Mouse (Mus musculus): ENCODE results near the gene Dusp22.

The Dusp22 gene

DNA sequence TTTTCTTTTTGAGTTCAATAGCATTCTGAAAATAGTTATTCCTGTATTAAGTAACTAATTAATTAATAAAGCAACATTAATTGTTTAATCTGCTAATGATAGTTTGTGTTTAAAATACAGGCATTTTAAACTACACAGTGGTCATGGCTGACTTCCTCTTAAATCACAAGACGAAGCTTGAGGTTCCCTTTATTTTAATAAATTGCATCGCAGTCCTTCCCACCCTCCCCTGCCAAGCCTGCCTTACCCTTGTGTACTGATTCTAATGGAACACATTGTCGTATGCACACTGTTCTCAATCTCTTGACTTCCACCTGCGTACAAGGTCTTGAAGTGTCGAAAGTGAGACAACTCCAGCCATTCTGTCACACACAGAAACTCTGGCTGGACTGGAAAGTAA is 14.1 kb downstream of the Dusp22 start:
- DNase-seq (ENCODE audit: low read depth), result no peak

DNA sequence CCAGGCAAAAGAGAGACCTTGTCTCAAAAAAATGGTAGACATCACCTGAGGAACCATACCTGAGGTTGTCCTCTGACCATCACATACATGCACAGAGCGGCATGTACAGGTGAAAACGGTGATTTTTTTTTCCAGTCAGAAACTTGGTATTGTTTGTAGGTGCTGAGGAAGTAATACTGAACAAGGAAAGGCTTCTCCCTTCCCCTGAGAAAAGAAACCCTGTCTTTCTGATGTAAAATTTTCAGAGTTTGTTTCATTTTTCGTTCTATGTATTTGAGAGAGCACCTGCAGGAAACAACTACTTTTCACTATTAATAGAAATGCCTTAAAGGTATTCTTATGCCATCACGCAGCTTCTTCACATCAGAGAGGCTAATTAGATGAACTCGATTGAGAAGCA is 19.0 kb downstream of the Dusp22 start:
- DNase-seq (ENCODE audit: low read depth), result no peak

- DNase-seq (ENCODE audit: low read depth), result peak; percentile 36
Measured at GRCm38 (mm10) chr13:30681866-30682265, 22.1 kb downstream of the Dusp22 start.

DNA sequence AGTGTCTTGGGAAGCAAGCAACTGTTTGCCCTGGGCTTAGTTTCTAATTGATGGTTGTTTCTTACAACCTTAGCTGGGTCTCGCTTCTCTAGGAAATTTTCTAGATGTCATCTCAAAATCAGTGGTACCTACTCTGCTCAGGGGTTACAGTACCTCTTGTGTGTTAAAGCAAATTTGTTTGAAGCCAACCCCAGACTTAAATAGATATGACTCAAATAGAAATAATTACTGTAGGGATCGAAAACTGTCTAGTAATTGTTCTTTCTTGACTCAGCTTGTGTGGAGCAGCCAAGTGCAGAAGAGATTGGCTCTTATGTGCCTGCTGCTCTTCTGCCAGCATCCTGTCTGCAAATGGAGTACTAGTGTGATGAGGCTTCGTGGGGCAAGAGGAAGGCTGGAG is 22.5 kb downstream of the Dusp22 start:
- no peak for DNase-seq (ENCODE audit: low read depth)

- DNase-seq (ENCODE audit: low read depth), result no peak
Measured at GRCm38 (mm10) chr13:30684614-30685122, 24.9 kb downstream of the Dusp22 start.

- no peak for DNase-seq (ENCODE audit: low read depth)
Measured at GRCm38 (mm10) chr13:30685957-30686356, 26.2 kb downstream of the Dusp22 start.

GRCm38 (mm10) chr13:30688035-30688616 is 28.3 kb downstream of the Dusp22 start:
- no peak for DNase-seq (ENCODE audit: low read depth)

DNA sequence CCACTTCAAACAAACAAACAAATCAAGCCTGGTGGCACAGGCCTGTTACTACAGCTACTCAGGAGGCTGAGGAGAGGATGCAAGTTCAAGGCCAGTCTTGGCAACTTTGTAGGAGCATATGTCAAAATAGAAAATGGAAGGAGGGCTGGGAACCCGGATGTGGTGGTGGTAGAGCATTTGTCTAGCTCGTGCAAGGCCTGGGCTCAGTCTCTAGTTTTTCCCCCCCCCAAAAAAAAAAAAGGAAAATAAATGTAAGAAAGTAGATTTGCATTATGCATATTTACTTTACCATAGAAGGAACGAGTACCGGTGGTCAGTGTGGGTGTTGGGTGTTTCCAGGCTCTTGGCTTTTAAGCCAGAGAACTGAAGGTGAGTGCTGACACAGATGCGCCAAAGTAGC is 29.7 kb downstream of the Dusp22 start:
- DNase-seq (ENCODE audit: low read depth), result no peak

- no peak for DNase-seq (ENCODE audit: low read depth)
Measured at GRCm38 (mm10) chr13:30691441-30692292, 31.9 kb downstream of the Dusp22 start.

DNA sequence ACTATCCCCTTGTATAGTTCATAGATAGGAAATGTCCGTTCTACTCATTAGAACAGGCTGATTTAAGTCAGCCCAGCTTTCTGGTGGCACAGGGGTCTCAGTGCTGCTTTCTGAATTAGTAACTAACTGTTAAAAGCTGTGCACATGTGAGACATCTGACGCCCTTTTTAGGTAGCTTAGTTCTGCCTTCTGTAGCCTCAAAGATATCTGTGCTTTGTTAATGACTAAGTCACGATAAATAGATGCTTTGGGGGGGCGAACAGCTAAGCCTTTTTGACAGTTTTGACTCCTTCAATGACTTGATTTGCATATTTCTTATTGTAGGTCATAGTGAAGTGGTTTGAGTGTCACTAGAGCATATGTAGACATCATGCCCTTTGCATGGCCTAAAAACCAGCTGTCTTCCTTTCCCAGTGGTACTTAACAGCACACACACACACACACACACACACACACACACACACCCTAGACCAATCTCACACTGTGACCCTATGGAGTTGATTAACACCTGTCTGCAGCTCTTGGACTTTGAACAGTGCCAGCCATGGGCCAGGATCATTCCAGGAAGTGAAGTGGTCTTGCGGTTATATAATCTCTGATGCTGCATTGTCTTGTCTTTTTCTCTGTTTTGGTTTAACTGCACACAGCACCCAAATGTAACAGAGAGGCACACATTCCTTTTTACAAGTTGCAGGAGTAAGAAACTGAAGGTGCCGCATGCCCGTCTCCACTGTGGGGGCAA is 33.0 kb downstream of the Dusp22 start:
- DNase-seq (ENCODE audit: low read depth), result no peak

DNA sequence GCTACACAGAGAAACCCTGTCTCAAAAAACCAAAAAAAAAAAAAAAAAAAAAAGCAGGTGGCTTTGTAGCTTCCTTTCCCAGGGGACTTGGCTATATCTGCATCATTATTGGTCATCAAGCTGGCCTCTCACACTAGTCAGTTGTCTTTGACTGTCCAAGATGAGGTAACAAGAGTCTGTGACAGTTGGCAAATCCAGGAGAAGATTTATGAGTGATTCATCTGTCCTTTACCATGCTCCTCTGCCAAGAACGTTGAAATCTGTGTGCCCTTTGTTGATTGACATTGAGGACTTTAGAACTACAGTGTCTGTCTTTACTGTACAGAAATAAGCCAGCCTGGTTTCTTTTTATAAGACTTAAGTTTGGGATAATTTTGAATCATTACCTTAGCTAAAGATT is 35.4 kb downstream of the Dusp22 start:
- no peak for DNase-seq (ENCODE audit: low read depth)

- DNase-seq (ENCODE audit: low read depth), result no peak
Measured at GRCm38 (mm10) chr13:30695890-30696289, 36.1 kb downstream of the Dusp22 start.

- DNase-seq (ENCODE audit: low read depth), result no peak
Measured at GRCm38 (mm10) chr13:30697880-30698279, 38.1 kb downstream of the Dusp22 start.

DNA sequence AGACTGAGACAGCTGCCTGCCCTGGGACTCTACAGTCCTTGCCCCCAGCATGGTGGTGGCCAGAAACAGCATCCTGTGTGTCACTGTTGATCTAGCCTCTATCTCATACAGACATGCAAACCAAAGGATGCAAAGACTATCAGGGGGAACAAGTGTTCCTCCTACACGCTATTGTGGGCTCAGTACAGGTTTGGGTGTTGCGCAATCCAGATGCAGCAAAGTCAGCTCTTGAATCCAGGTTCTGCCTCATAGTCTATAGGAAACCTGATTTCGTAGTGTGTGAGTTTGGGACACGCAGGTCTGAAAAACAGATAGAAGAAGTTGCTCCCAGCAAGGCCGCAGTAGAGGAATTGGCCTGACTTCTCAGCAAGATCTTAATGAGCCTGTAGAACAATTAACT is 42.9 kb downstream of the Dusp22 start:
- no peak for DNase-seq (ENCODE audit: low read depth)

DNA sequence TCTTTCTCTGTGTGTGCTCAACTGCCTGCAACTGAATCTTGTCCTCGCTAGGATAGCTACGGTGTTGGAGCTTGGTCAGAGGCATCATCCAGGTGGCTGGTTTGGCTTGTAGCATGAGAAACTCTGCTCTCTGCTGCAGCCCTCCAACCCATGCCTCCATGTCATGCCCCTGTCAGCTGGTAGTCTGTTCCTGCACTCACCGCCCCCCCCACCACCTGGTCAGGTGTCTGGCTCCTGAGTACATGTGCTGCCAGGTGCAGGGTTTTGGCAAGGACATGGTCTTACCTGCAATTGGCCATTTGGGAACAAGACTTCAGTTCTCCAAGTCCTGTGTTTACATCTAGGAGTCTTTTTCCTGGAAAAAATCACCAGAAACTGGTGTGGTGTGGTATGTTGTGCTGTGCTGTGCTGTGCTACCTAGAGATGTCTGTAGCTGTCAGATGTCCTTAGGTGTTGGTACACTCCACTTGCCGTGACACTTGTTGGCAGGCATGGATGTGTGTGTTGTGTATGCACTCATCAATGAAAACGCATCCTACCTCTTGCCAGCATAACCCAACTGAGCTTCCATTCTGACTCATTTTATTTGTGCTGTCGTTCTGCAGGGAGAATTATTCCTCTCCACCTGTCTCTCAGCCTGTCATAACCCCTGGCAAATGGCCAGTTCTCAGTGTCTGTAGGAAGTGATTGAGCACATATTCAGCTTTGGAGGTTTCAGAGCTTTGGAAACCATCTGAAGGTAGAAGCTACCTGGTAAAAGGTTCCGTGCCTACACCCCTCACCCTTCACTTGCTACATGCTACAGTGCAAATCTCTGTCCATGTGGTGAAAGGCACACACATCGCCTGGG is 44.7 kb downstream of the Dusp22 start:
- DNase-seq (ENCODE audit: low read depth), result no peak

DNA sequence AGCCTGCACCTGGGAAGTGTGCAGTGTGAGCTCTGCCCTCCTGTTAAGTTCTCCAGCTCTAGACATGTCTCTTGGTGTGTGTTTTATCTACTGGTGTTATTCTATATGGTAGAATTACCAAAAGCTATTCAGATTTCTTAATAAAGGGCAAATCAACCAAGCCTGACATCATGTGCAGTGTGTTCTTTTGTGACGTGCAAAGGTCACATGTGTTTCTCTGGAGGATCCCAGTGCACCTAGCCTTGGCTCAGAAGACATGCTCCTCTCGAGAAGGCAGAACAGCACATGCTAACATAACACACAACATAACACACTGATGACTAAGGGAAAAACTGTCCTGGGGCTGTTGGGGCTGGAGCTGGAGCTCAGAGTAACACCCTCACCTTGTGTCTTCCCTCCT is 51.3 kb downstream of the Dusp22 start:
- DNase-seq (ENCODE audit: low read depth), result no peak

- DNase-seq (ENCODE audit: low read depth), result no peak
Measured at GRCm38 (mm10) chr13:30711711-30712110, 51.9 kb downstream of the Dusp22 start.

GRCm38 (mm10) chr13:30712280-30712679 is 52.5 kb downstream of the Dusp22 start:
- DNase-seq (ENCODE audit: low read depth), result no peak

GRCm38 (mm10) chr13:30713621-30714020 is 53.8 kb downstream of the Dusp22 start:
- DNase-seq (ENCODE audit: low read depth), result no peak

DNA sequence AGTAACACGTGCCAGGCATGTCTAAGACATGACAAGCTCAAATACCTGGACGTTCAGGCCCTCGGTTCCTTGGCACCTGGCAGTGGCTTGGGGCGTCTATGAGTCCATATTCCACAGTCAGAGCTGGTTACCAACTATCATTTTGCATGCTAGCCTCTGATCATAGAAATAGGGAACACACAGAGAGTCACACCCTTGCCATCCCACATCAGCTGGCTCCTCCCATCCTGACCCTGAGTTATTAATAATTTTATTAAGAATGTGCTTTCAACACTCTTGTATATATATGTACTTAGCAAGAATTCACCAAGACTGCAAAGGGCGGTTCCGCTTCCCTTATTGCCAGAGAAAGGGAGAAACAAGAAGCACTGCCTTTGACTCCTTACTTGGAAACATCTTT is 54.8 kb downstream of the Dusp22 start:
- no peak for DNase-seq (ENCODE audit: low read depth)

DNA sequence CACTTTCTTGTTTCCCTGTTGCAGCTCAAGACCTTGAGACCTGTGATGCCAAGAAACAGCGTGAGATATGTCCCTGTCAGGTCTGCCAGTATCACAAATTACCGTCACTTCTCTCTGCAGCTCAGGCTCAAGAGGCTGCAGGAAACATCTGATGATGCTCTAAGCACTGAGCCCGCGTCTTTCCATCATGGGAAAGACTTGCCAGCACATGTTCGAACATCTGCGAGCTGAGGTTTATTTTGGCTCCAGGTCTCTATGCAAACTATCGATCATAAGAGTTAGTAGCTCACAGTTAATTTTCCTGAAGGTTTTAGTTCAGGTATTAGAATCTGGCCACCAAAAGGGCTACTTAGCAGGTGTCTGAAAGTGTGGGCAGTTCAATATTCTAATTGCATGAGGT is 55.3 kb downstream of the Dusp22 start:
- no peak for DNase-seq (ENCODE audit: low read depth)

DNA sequence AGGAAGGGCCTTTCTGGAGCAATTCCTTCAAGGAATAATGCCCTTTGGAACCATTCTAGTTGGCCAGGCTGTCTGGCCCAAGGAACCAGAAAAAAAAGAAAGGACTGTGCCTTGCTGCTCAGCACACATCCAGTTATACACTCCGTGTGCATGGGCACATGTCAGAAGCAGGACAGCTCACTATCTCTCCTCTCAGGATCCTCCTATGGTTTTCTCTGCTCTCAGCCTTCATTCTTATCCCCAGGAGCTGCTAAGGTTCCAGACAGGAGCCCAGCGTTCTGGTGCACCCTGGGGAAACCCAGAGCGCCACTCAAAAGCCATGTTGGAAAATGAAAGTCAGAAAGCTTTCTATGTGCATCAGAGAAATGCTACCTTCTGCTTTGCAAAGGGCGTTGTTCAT is 55.8 kb downstream of the Dusp22 start:
- DNase-seq (ENCODE audit: low read depth), result no peak

Measured in 416B (cell line).